Mouse (Mus musculus) liver, embryonic 15.5 days (tissue): ENCODE measurements at regions not wholly inside any gene's neighbourhood (a gene's known extent, or its start where the extent isn't known, plus 50 kb on each side); places are given as distances from the start of the nearest gene placed in this dataset.

ENCODE experiments used
- ATAC-seq: fragments of 200-750 bp; cut with Nextera tagmentation; 2 replicates; pipeline ENCODE4 v1.8.0; 2017; ENCODE audit warnings: moderate number of reproducible peaks, mild to moderate bottlenecking, moderate library complexity; ENCODE audit not compliant: insufficient read depth
- H3K27ac ChIP-seq: fragments of 300-500 bp; sonication (generic); replicated peaks from 2 replicates; pipeline ENCODE4 v1.5.1; 2015; ENCODE audit warnings: mild to moderate bottlenecking, inconsistent platforms
- H3K27me3 ChIP-seq: fragments of 300-500 bp; sonication (generic); 2 replicates; pipeline ENCODE4 v1.6.1; 2015; ENCODE audit warnings: mild to moderate bottlenecking, inconsistent platforms
- H3K36me3 ChIP-seq: fragments of 300-500 bp; sonication (generic); replicated peaks from 2 replicates; pipeline ENCODE4 v1.6.1; 2015; ENCODE audit warnings: moderate library complexity, mild to moderate bottlenecking, inconsistent platforms
- H3K4me1 ChIP-seq: fragments of 300-500 bp; sonication (generic); replicated peaks from 2 replicates; pipeline ENCODE4 v1.6.1; 2015; ENCODE audit warnings: inconsistent platforms
- H3K4me2 ChIP-seq: fragments of 300-500 bp; sonication (generic); 2 replicates; pipeline ENCODE4 v1.6.1; 2015; ENCODE audit warnings: moderate library complexity, mild to moderate bottlenecking, inconsistent platforms
- H3K4me3 ChIP-seq: fragments of 300-500 bp; sonication (generic); replicated peaks from 2 replicates; pipeline ENCODE4 v1.5.1; 2015; ENCODE audit warnings: mild to moderate bottlenecking, inconsistent platforms
- H3K9ac ChIP-seq: fragments of 300-500 bp; sonication (generic); 2 replicates; pipeline ENCODE4 v1.6.1; 2015; ENCODE audit warnings: moderate library complexity, mild to moderate bottlenecking, inconsistent platforms
- H3K9me3 ChIP-seq: fragments of 300-500 bp; sonication (generic); replicated peaks from 2 replicates; pipeline ENCODE4 v1.6.1; 2016; ENCODE audit warnings: inconsistent platforms
- WGBS: fragments of 180-500 bp; shearing (Covaris S2); methylation state at CpG from one replicate; pipeline ENCODE4 v1.1.7; 2015; ENCODE audit warnings: mixed read lengths; ENCODE audit not compliant: insufficient replicate concordance; 5-methylcytosine and 5-hydroxymethylcytosine counted together

GRCm38 (mm10) chr15:25495926-25496644, 82.5 kb upstream of the Basp1 start:
- H3K36me3 ChIP-seq: no peaks in the 10 kb centered on the region
- no peak overlapping the region for H3K4me2 ChIP-seq
- WGBS: 17% methylated on average over 7 of the region's 7 CpGs
- H3K9ac ChIP-seq: no peak overlapping the region
- H3K27me3 ChIP-seq: no peaks in the 10 kb centered on the region
- ATAC-seq: 0 out of 2 replicates have a peak, but pooled peaks have one; percentile 28
- no peaks in the 10 kb centered on the region for H3K9me3 ChIP-seq
- no peak overlapping the region for H3K4me3 ChIP-seq
- H3K27ac ChIP-seq: no peak overlapping the region
- H3K4me1 ChIP-seq: no peaks in the 10 kb centered on the region

GRCm38 (mm10) chr15:25497743-25498142, 84.2 kb upstream of the Basp1 start:
- no peak overlapping the region for H3K27ac ChIP-seq
- H3K9me3 ChIP-seq: no peaks in the 10 kb centered on the region
- WGBS: 47% methylated on average over 1 of the region's 1 CpGs
- no peak overlapping the region for H3K9ac ChIP-seq
- no peaks in the 10 kb centered on the region for H3K36me3 ChIP-seq
- H3K4me3 ChIP-seq: no peak overlapping the region
- ATAC-seq: no peak
- no peak overlapping the region for H3K4me2 ChIP-seq
- H3K4me1 ChIP-seq: no peaks in the 10 kb centered on the region
- no peaks in the 10 kb centered on the region for H3K27me3 ChIP-seq

GRCm38 (mm10) chr15:25498422-25498821, 84.9 kb upstream of the Basp1 start:
- 74% methylated on average over 2 of the region's 2 CpGs for WGBS
- H3K9ac ChIP-seq: no peak overlapping the region
- no peak for ATAC-seq

GRCm38 (mm10) chr15:25502513-25502912, 88.9 kb upstream of the Basp1 start:
- H3K36me3 ChIP-seq: no peaks in the 10 kb centered on the region
- WGBS: 53% methylated on average over 5 of the region's 5 CpGs
- no peak for ATAC-seq
- no peaks in the 10 kb centered on the region for H3K9me3 ChIP-seq
- H3K4me1 ChIP-seq: no peaks in the 10 kb centered on the region
- H3K27ac ChIP-seq: no peak overlapping the region
- H3K9ac ChIP-seq: no peak overlapping the region
- H3K4me2 ChIP-seq: no peak overlapping the region
- H3K4me3 ChIP-seq: no peak overlapping the region
- H3K27me3 ChIP-seq: no peaks in the 10 kb centered on the region

More at GRCm38 (mm10) chr15:25498422-25498821, 84.9 kb upstream of the Basp1 start:
- H3K4me1 ChIP-seq: no peaks in the 10 kb centered on the region
- H3K36me3 ChIP-seq: no peaks in the 10 kb centered on the region
- no peak overlapping the region for H3K4me2 ChIP-seq
- H3K9me3 ChIP-seq: no peaks in the 10 kb centered on the region
- no peaks in the 10 kb centered on the region for H3K27me3 ChIP-seq
- no peak overlapping the region for H3K27ac ChIP-seq
- H3K4me3 ChIP-seq: no peak overlapping the region

GRCm38 (mm10) chr15:25503104-25503503, 89.5 kb upstream of the Basp1 start:
- Histone ChIP-seq H3K9me3 (no peaks in the 10 kb centered on the region), H3K27me3 (no peaks in the 10 kb centered on the region), H3K4me3 (no peak overlapping the region), H3K27ac (no peak overlapping the region), H3K4me1 (no peaks in the 10 kb centered on the region), H3K9ac (no peak overlapping the region), H3K4me2 (no peak overlapping the region), H3K36me3 (no peaks in the 10 kb centered on the region)
- 51% methylated on average over 6 of the region's 6 CpGs for WGBS
- ATAC-seq: no peak

GRCm38 (mm10) chr15:25509139-25509538, 95.6 kb upstream of the Basp1 start:
- WGBS: 46% methylated on average over 7 of the region's 7 CpGs

GRCm38 (mm10) chr15:25509584-25509983, 96.0 kb upstream of the Basp1 start:
- WGBS: 67% methylated on average over 8 of the region's 8 CpGs
- Histone ChIP-seq H3K9ac (no peak overlapping the region), H3K4me1 (no peaks in the 10 kb centered on the region)

More at GRCm38 (mm10) chr15:25509139-25509538, 95.6 kb upstream of the Basp1 start:
- H3K9me3 ChIP-seq: no peaks in the 10 kb centered on the region
- H3K27me3 ChIP-seq: no peaks in the 10 kb centered on the region
- H3K36me3 ChIP-seq: no peaks in the 10 kb centered on the region
- no peaks in the 10 kb centered on the region for H3K4me1 ChIP-seq
- no peak overlapping the region for H3K27ac ChIP-seq
- no peak overlapping the region for H3K4me3 ChIP-seq
- ATAC-seq: no peak
- no peak overlapping the region for H3K4me2 ChIP-seq
- no peak overlapping the region for H3K9ac ChIP-seq

GRCm38 (mm10) chr15:25510060-25510492, 96.5 kb upstream of the Basp1 start:
- Histone ChIP-seq H3K27ac (no peak overlapping the region), H3K4me2 (no peak overlapping the region), H3K36me3 (no peaks in the 10 kb centered on the region), H3K9me3 (no peaks in the 10 kb centered on the region), H3K9ac (no peak overlapping the region), H3K4me3 (no peak overlapping the region), H3K4me1 (no peaks in the 10 kb centered on the region), H3K27me3 (no peaks in the 10 kb centered on the region)
- WGBS: 36% methylated on average over 8 of the region's 8 CpGs
- no peak for ATAC-seq

More at GRCm38 (mm10) chr15:25509584-25509983, 96.0 kb upstream of the Basp1 start:
- no peaks in the 10 kb centered on the region for H3K36me3 ChIP-seq
- no peak for ATAC-seq
- H3K4me2 ChIP-seq: no peak overlapping the region
- no peaks in the 10 kb centered on the region for H3K9me3 ChIP-seq
- H3K27ac ChIP-seq: no peak overlapping the region
- no peak overlapping the region for H3K4me3 ChIP-seq
- no peaks in the 10 kb centered on the region for H3K27me3 ChIP-seq

- Histone ChIP-seq H3K4me3 (no peak overlapping the region), H3K27me3 (no peaks in the 10 kb centered on the region), H3K4me2 (no peak overlapping the region), H3K4me1 (no peaks in the 10 kb centered on the region), H3K36me3 (no peaks in the 10 kb centered on the region), H3K27ac (no peak overlapping the region), H3K9ac (no peak overlapping the region), H3K9me3 (no peaks in the 10 kb centered on the region)
- WGBS: 70% methylated on average over 15 of the region's 15 CpGs
- ATAC-seq: no peak
These were observed 104.0 kb upstream of the Myo10 start for GRCm38 (mm10) chr15:25518025-25518928.

GRCm38 (mm10) chr15:25524189-25524588, 98.1 kb upstream of the Myo10 start:
- H3K36me3 ChIP-seq: no peaks in the 10 kb centered on the region
- WGBS: 42% methylated on average over 4 of the region's 4 CpGs
- no peaks in the 10 kb centered on the region for H3K27me3 ChIP-seq
- no peak overlapping the region for H3K4me2 ChIP-seq
- no peak overlapping the region for H3K27ac ChIP-seq
- no peak overlapping the region for H3K4me3 ChIP-seq
- H3K9ac ChIP-seq: no peak overlapping the region
- no peak for ATAC-seq
- H3K4me1 ChIP-seq: no peaks in the 10 kb centered on the region
- no peaks in the 10 kb centered on the region for H3K9me3 ChIP-seq

GRCm38 (mm10) chr15:25525337-25525736, 97.0 kb upstream of the Myo10 start:
- Histone ChIP-seq H3K4me2 (no peak overlapping the region), H3K9me3 (no peaks in the 10 kb centered on the region), H3K27me3 (no peaks in the 10 kb centered on the region), H3K27ac (no peak overlapping the region), H3K4me1 (no peaks in the 10 kb centered on the region), H3K9ac (no peak overlapping the region), H3K36me3 (no peaks in the 10 kb centered on the region), H3K4me3 (no peak overlapping the region)
- WGBS: 14% methylated on average over 7 of the region's 7 CpGs
- ATAC-seq: no peak
